Mouse (Mus musculus) embryo, embryonic 10 days (tissue): Measurements from ENCODE around the gene Calm4.
A peak's percentile ranks its signal among the peaks of the same experiment; 100 is the strongest.
"Not testable (repeated sequence)": the region's sequence is repeated elsewhere in the genome, so short reads cannot be mapped to it uniquely, and the experiment has no call there.

ENCODE experiments used
- DNase-seq: peaks from one replicate; pipeline ENCODE4 v3.0.0-alpha.2; 2015; ENCODE audit warnings: low spot score

Gene Calm4

DNA sequence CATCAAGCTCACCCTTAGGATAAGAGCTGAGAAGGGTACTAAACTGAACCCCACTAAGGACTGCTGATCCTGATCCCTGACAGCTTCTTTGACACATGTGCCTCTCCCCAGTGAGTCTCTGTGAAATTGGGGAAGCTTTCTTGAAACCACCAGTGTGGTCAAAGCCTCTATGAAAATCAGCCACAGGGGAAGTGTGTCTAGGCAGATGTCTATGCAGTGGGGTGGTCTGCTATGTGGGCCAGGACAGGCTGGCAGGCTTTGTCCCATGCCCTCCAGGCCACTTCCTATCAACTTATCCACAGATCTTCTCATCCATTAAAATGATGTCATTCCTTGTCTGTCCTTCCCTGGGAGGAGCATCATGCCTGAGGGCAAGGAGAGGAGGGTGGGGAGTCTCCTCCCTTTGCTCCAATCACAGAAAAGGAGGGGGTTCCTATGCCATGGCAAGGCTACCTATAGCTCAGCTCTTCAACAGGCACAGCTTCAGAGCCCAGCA is at the start of gene Calm4:
Gene Calm4, plus strand, starts transcription at position 446 of the 496 bp plus-strand sequence.
- not testable (repeated sequence) for DNase-seq

DNA sequence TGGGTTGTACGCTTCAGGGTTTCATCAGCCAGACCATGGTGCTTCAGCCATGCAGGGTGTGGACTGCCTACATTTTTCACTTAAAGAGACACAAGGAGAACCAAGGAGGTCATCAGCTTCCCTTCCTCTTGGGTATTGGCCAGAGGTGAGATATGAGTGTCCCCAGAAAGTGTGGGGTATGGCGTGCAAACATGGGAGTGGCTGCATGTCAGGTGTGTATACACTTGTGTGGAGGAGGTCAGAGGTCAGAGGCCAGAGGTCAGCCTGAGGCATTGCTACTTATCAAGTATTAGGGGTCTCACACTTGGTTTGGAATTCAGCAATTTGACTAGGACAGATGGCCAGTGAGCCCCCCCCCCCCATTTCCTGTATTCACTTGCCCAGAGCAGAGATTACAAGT is 49.0 kb upstream of the Calm4 start:
- no peak for DNase-seq

DNA sequence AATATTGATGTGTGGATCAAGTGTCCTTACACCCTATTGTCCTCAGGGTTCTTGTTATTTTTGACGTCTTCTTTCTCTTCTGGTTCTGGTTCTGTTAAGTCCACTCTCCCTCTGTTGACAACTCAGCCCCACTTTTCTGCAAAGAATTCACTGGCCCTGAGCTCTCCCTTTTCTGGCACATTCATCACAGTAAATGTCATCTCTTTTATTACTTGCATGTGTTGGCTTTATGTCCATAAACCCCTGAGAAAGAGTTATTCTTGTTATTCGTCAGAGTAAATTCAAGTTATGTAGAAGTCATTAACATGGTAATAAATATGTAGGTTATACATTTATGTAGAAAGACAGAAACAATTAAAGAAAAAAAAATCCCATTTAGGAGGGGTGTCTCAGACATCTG is 48.0 kb upstream of the Calm4 start:
- no peak for DNase-seq

DNA sequence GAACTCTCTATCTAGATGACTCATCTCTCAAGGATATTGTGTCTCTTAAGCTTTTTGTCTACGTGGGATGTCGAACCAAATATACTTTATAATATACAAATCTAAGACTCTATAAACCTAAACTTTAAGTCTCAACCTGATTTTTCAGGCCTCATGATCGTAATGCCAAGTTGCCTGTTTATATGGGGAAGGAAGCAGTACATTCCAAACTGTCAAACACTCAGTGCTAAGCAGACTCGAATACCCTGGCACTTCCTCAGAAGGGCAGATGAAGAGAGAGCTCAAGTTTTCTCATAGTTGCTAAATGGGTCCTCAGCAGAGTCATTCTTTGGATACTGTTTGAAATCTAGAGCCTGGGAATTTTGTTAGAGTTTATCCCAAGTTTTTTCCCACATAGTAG is 40.9 kb upstream of the Calm4 start:
- no peak for DNase-seq

DNA sequence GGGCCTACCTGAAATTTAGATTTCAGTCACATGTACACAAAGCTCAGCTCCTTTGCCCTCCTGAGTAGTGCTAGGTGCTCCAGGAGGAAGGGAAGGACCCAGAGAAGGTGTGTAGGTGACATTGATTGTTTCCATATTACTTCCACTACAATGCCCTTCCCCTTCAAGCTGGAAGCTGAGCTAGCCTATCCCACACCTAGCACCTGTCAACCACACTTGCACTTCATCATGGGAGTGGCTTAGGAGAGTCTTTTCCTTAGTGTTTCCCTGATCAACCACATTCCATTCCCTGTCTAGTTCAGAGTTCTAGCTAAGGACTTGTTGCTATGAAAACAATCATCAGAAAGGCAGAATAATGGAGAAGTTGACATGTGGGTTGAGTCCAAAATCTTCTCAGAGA is 38.8 kb upstream of the Calm4 start:
- DNase-seq: no peak

DNA sequence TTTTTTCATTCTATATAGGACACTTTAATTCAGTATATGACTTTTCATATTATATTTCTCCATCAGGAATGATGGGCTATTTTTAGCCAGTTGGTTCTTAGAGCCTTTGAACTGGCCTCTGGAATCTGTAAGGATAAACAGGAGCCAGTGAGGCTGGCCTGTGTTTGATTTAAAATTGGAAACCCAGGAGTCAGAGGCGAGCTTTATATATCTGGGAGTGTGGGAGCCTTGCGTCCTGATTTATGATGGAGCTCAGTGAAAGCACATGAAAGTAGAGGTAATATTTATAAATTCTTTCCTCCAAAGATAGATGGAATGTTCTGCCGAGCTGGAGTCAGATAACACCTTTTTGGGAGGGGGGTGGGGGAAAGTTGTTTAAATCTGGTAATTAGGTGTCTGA is 38.2 kb upstream of the Calm4 start:
- DNase-seq: no peak

DNA sequence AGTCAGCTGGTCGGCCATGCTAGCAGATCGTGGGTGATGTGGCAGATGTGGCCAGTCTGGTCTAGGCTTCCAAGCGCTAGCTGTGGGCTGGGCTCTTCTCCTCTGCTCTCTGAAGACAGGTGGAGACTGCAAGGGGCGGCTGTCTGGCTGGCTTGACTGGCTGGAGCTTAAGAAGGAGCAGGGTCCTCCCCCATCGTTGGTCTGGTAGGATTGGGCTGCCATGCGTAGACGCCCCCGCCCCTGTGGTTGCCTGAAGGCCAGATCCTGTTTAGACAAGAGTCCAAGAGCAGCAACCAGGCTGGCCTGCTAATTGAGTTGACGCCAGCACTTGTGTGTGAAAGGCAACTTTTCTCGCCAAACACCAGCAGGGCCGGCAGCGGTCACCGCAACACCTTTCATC is 33.4 kb upstream of the Calm4 start, which contains the start of gene Calml3:
Gene Calml3, minus strand, starts transcription at position 131 of the 400 bp plus-strand sequence.
- no peak for DNase-seq

DNA sequence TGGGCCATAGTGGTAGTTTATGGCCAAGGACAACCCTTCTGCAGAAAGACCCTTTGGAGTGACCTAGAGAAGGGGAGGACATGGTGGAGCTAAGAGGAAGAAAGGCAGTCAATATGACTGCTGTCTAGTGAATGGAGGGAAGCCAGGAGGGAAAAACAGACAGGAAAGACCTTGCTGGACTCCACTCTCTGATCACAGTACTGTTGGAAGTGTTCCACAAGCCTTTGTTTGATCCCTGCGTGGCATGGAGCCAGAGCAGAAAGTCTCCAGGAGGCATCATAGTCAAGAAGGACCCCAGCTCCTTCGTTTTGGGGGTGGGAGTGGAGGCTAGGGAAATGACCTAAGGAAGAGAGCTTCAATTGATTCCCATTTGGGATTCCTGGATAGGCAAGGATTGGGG is 32.4 kb upstream of the Calm4 start:
- DNase-seq: no peak

DNA sequence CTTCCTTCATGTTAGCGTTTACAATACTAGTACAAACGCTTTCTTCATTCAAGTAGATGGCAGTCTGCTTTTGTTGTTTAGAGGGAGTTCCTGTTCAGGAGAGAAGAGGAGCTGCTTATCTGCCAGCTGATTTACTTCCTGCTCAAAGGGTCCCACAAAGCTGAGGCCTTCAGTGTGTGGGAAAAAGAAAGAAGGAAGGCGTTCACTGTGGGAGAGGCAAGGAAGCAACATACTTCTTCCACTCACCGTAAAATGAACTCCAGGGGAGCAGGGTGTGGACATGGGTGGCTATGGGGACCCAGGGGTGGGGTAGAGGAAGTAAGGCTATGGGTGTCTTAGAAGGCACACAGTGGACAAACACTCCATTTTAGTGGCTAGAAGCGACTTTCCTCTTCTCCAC is 31.9 kb upstream of the Calm4 start:
- DNase-seq: no peak

DNA sequence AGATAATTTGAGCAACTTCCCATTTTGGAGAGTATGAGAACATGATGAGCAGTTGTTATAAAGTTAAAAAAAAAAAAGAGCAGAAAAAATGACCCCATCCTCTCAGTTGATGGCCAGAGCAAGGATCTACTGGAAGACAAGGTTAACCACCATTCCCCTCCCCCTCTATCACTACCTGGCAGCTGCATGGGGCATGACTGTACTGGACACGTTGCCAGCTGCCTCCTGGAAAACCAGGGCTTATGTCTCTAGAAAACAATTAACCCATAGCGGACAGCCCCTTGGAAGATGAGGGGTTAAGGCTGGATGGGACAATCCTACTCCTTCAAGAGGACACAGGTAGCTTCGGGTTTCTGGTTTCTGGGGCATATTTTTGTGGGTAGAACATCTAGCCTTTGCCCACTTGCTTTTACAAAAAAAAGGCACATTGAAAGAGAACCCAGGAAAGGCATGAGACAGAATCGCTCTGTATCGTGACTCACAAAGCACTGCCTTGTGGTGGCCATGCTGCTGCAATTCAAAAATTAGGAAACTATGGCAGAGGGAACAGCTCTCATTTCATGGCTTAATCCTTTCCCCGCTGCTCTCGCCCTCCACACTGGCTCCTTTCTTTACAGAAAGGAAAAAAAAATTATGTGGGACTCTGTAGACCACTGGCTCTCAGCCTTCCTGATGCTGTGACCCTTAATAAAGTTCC is 30.3 kb upstream of the Calm4 start:
- no peak for DNase-seq

DNA sequence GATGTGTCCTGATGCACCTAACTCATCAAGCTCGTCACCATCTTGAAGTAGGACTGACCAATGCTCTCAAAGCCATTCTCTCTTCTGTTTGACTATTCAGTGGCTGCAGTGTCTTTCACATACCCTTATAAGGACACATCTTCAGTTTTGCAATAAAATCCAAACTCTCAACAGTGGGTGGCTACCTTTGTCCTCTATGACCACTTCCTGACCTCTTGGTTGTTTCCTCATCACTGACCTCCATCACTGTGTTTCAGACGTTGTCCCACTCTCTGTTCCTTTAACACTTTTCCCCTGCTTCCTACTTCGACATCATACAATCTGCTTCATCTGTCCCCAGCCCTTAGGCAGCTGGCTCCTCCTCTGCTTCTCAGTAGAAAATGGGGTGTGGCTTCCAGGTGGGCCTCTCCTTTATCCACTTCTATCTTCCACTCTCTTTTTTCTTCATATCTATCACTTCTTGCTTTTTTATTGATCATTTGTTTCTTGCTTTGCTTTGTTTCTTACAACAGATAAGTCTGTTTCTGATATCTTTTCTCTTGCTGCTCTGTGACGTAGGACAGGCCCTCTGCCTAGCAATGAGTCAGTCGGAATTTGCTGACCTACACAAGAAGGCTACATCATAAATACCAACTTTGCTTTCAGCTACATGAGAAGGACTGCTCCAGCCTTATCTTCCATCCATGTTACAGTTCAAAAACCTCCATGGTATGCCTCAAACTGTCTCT is 19.4 kb upstream of the Calm4 start:
- no peak for DNase-seq

DNA sequence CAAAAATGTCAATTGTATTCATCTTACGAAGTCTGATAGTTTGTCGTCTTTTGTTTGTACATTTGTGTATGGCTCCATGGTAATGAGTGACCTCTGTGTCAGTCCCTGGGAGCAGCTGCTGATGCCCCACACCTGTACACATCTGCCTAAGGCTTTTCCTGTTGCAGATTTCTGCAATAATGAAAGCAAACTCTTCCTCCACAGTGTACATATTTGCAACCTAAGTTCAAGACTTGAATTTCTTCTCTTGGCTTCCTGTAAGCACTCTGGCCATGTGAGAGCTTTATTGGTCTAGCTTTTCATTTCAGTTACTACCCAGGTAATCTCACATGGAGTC is 18.8 kb upstream of the Calm4 start:
- DNase-seq: no peak

DNA sequence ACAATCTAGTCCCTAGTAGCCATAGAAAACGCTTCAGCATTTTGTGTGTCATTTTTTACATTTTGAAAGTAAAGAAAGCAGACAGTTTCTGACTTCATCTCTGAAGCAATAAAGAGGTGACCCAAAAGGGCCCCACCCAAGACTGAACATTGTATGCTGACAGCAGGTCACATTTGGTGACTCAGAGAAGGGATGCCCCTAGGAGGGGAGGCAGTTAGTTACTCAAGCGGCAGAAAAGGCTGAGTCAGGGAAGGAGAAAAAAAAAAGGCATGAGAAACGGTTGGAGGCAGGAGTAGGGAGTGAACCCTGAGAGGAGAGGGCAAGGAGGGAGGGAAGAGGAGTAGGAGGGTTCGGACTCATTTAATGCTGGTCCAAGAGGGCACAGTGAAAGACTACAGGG is 15.5 kb upstream of the Calm4 start:
- no peak for DNase-seq

DNA sequence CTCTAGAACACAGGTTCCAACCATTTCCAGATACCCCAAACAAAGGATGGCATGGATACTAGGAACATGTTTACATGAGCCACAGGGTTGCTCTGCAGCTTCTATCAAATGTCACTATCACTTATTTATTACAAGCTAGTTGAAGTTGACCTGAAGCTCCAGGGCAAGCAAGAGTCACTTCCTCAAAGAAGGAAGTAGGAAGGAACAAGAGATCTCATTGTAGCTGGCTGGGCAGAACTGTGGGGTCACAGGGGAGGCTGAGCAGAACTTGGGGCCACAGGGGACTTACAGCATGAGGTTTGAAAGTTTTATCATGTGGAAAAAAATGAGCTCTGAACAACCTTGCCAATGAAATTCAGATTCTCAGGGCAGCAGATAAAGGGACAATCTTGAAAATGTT is 11.8 kb upstream of the Calm4 start:
- DNase-seq: no peak

DNA sequence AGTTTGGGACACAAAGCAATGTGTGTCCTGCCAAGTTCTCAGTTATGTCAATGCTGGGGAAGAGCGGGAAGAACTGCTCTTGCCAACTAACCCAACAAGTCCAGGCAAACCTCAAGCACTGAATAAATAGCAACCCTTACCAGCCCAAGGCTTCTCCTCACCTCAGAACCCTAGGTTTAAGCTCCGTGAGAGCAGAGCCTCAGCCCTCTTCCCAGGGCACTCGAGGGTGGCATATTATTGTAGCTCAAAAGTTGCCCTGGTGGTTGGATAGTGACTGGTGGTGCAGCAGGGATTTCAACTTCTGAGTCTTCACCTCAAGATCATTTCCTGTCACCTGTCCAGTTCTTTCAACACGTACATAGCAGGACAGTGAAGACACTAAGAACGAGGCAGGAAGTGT is 6.0 kb upstream of the Calm4 start:
- DNase-seq: no peak

DNA sequence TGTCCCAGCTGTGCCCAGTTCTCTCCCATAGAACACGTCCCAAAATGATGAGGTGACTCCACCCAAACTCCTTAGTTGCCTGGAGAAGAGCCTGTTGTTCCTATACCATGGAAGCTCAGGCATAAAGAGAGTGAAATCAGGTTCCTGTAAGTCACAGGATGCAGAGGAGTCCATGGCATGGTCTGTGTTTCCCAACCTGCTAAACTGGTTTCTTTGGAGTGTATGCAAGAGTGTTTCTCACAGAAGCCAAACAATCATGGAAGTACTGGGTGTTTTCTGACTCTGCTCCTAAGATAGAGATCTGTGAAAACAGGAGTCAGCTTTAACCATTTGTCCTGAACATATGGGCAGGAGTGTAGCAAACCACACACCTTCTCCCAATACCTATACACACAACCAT is 5.6 kb upstream of the Calm4 start:
- DNase-seq: no peak

DNA sequence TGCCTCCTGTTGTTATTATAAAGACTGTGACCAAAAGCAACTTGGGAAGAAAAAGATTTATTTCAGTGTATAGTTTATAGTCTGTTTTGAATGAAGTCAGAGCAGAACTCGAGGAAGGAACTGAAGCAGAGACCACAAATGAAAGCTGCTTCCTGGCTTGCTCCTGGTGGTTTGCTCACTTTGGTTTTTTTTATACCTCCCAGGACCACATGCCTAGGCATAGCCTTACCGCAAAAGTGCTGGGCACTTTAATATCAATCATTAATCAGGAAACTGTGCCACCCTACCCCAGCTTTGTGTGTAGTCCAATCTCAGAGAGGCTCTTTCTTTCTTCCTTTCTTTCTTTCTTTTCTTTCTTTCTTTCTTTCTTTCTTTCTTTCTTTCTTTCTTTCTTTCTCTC is 5.1 kb upstream of the Calm4 start:
- DNase-seq: no peak

DNA sequence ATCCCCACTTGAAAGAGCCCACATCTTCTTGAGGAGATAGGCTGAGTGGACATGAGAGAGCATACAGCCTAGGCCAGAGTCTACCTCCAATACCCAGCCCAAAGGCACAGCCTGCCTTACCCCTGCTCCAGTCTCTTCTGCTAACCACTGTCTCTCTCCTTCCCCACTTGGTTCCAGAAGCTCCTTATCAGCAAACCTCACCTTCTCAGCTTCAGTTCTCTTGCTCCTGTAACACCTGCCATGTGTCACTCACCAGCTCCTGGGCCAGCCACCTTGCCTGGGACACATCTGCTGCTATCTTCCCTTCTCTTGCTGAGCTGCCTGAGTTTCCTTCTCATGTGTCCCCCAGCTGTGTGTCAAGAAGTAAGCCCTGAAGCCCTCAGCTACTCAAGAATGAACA is 3.9 kb upstream of the Calm4 start:
- not testable (repeated sequence) for DNase-seq

DNA sequence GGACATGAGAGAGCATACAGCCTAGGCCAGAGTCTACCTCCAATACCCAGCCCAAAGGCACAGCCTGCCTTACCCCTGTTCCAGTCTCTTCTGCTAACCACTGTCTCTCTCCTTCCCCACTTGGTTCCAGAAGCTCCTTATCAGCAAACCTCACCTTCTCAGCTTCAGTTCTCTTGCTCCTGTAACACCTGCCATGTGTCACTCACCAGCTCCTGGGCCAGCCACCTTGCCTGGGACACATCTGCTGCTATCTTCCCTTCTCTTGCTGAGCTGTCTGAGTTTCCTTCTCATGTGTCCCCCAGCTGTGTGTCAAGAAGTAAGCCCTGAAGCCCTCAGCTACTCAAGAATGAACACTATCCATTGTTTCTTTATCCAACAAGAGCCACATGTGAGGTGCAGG is 3.1 kb downstream of the Calm4 start:
- not testable (repeated sequence) for DNase-seq

DNA sequence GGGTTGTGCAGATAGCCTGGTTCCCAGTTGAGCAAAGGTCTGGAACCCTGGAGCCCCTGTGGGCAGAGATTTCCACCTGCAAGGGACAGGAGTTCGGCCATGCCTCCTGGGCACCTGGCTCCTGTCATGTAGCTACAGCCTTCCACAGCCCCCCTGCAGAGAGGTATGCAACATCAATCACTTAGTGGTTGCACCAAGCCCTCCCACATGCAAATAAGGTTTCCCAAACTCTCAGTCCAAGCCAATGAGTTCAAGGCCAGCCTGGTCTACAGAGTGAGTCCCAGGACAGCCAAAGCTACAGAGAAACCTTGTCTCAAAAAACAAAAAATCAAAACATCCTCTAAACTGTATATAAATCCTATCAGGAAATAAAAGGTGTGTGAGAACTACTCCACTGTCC is 12.8 kb downstream of the Calm4 start:
- DNase-seq: peak; percentile 1

DNA sequence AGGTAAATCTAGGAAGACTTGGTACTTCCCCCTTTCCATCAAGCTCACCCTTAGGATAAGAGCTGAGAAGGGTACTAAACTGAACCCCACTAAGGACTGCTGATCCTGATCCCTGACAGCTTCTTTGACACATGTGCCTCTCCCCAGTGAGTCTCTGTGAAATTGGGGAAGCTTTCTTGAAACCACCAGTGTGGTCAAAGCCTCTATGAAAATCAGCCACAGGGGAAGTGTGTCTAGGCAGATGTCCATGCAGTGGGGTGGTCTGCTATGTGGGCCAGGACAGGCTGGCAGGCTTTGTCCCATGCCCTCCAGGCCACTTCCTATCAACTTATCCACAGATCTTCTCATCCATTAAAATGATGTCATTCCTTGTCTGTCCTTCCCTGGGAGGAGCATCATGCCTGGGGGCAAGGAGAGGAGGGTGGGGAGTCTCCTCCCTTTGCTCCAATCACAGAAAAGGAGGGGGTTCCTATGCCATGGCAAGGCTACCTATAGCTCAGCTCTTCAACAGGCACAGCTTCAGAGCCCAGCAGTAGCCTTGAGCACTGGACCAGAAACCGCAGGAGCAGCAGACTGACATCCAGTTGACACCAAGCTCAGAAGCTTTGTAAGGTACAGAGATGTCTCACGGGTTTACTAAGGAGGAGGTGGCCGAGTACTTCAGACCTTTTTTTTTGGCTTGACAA is 16.2 kb downstream of the Calm4 start, which contains the start of gene Calm5:
Gene Calm5, plus strand, starts transcription at position 526 of the 686 bp plus-strand sequence.
- DNase-seq: not testable (repeated sequence)

DNA sequence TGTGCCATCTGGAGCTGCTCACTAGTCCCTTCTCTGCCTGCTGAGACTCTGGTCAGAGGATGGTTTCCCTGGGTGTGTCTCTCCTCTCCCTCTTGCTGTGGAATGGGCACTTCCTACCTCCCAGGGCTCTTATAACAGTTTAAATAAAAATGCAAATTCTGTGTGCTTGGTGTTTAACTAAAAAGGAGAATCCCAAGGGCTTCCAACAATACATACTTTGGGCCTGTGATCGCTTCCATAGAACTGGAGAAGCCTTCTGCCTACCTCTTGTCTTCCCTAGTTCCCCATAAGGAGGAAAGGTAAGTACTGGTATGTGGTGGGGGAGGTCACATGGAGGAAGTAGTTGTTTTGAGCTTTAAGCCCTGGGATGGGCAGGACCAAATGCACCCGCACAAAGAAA is 17.3 kb downstream of the Calm4 start:
- DNase-seq: no peak

DNA sequence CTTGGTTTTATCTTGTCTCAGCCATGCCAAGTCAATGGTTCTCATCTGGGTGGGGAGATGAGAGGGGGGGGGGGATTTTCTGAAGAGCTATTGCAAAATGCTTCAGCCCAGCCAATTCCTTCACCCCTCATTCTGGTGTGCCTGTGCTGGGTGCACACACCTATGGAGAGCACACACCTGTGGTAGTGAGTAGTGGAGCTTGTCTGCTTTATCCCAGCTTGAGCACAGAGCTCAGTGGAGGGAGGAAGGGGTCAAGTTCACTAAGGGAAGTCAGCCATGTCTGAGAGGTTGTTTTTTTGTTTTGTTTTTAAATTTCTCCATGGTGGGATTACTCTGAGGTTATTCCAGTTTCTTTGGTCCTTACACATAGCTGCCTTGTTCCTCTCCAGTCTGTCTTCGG is 18.7 kb downstream of the Calm4 start:
- DNase-seq: no peak
